Mouse (Mus musculus): Measurements from ENCODE around the gene Necab3. TPM values are rescaled to one million over a fixed set of nuclear protein-coding genes. Genes with fewer than 3 reads are reported as not detected.
A peak's percentile ranks its signal among the peaks of the same experiment; 100 is the strongest.

Gene Necab3
- polyA plus RNA-seq, 1 experiment from 2014 or later, result 5.1 TPM

DNA sequence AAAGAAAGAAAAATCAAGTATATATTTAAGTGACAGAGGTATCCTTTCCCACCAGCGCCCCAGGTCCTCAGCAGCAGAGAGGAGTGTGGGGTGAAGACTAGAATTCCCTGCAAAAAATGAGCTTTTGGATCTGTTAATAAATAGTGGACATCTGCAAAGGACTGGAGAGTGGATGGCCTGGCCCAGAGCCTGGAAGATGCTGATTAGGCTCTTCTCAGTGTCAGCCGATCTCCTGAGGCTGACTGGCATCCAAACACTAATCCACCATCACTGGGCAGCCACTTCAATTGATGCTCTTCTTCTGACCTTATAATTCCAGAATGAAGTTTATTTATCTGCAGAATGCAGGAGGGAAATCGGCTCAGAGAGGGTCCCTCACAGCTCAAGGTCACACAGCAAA, 14.3 kb upstream of the Necab3 start:
- DNase-seq (ENCODE audit: low spot score), result no peak

- DNase-seq (ENCODE audit: low spot score), result no peak
Measured at GRCm38 (mm10) chr2:154571976-154572375, 13.3 kb upstream of the Necab3 start.

DNA sequence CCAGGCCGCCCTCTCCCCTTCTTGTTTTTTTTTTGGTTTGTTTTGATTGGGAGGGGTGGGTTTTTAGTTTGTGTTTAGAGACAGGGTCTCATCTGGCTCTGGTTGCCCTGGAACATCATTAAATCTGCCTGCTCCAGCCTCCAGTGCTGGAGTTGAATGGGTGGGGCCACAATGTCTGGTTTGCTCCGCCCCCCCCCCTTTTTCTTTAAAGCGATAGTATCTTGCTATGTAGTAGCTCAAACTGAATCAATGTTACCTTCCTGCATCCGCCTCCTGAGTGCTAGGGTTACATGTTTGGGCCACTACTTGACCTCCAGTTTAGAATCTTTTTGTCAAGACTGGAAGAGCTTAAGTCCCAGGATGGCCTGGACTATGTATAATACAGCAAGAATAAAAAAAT, 12.6 kb upstream of the Necab3 start:
- no peak for DNase-seq (ENCODE audit: low spot score)

- DNase-seq (ENCODE audit: low spot score), result no peak
Measured at GRCm38 (mm10) chr2:154570666-154571065, 12.0 kb upstream of the Necab3 start.

DNA sequence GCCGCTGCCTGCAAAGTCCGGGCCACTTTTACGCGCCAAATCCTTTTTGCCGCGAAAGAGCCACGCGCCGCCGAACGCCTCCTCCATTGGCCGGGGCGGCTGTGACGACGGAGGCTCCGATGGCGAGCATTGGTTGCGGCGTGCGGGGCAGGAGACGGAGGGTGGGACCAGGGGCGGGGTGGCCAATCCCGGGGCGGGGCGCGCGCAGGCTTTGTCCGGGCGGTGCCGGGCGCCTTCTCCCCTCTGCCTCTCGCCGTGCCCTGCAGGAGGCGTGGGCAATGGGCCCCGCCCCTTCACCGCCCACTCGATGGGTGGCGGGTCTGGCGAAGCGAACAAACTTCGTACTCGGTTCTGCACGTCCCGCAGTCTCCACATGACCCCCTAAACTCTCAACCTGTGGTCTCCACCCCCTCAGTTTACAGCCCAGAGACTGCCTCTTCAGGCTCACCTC, 11.2 kb upstream of the Necab3 start, which contains the start of gene E2f1:
Gene E2f1, minus strand, starts transcription at position 57 of the 451 bp plus-strand sequence.
- DNase-seq (ENCODE audit: low spot score), result peak; percentile 96

DNA sequence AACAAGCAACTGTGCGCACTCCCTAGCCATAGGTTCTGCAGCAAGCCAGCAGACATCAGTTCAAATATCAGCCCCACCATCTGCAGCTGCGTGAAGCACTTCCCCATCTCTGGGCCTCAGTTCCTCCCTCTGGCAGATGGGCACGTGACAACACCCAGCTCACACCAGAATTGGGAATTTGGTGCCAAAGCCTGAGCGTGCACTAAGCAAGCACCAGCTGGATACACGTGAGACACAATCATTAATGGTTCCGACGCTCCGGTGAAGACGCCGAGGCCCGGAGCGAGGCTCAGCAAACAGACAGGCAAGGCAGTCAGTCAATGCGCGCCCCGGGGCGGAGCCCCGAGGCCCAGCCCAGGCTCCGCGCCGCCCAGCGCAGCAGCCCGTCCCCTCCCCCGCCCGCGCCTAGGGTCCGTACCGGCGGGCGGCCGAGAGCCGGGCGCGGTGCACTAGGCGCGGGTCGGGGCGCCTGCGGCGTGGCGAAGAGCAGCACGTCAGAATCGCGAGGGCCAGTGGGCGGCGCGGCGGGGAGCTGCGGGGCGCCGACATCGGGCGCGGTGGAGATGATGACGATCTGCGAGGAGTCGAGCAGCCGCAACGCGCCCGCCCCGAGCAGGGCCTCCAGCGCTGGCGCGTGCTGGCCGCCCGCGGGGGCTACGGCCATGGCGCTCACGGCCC, 10.5 kb upstream of the Necab3 start:
- DNase-seq (ENCODE audit: low spot score), result peak; percentile 63

DNA sequence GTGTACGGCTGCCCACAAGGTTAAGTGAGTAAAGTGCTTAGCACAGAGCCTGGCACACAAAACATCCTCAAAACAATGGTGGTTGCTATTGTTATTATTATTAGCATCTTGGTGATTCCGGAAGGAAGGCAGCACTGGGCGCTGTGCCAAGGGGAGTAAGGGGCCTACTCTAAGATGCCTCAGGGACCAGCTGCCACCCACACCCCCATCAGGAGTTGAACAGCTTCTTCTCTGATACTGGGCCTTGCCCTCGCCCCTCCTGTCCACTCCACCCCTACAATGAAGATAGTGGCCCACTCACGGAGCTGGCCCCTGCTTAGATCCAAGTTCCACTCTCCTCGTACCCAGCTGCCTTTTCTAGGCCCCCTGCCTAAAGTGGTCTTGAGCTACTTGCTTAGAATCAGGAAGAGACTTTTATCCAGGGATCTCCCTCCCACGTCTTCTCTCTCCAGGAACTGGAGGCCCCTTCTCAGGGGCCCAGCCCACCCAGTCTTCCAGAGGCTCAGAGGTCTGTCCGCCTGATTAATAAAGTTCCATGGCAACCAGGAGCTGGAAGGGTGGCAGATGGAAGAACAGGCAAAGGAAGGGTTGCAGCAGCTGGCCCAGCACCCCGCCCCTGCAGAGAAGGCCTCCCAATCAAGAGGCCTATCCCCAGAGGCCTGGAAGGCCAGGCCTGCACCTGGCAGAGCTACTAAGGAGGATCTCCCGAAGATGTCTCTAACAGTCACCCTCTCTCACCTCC, 9.8 kb upstream of the Necab3 start:
- no peak for DNase-seq (ENCODE audit: low spot score)

DNA sequence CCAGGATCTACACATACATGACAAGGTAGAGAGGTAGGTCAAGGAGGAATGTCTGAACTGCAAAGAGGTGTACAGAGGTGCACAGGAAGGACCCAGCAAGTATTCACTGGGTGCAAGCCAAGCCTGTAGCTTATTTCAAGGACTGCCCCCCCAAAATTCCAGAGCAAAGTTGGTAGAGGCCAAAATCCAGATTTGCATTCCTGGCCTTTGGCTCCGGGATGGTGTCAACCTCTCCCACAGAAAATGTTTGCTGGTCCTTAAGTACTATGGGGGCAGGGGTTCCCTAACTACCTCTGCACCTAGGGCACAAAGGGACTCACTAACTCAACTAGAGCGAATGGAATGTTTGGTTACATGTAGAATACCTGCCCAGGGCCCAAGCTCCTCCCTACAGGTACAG, 9.1 kb upstream of the Necab3 start:
- DNase-seq (ENCODE audit: low spot score), result no peak

GRCm38 (mm10) chr2:154566641-154567040, 8.0 kb upstream of the Necab3 start:
- no peak for DNase-seq (ENCODE audit: low spot score)

DNA sequence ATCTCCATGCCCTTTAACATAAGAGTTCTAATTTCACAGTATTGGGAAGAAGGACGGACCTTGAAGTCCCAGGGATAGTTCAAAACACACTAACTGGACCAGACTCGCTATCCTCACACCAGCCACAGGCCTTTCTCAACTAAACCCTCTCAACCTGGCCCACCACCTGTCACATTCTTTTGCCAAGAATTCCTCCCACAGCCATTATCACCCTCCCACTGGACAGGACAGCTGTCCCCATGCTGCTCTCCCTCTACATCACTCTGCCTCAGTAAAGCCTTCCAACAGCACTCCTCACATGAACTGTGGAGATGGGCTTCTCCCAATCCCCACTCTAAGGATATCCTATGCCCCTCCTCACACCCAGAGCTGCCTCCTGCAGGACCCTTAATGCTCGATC, 6.9 kb upstream of the Necab3 start:
- no peak for DNase-seq (ENCODE audit: low spot score)

GRCm38 (mm10) chr2:154563612-154564170, 5.0 kb upstream of the Necab3 start:
- no peak for DNase-seq (ENCODE audit: low spot score)

DNA sequence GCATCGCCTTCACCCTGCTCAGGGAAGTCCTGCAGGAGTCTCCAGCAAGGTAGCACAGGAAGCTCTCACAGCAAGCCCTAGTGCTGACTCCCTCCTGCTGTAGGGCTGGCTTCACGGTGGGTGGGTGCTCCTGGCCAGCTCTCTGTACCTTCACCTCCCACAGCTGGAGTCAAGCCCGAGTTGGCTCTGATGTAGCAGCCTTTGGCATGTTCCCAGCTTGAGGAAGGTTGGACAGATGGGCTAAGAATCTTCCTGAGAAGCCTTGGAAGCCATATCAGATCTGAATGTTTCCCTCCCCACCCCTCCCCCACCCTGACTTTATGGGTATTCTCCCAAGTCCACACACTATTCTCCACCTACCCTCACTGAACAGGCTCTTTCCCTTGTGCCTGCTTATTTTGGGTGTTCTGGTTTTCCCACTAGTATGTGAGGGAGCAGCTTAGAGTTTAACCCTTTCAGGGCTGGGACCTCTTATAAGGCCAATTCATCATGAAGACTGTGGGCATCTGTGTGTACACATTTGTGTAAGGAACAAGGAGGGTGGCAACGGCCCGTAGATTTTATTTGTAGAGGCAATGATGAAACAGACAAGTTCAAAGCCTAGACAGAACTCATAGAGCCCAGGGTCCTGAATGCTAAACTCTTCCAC, 1.4 kb downstream of the Necab3 start:
- DNase-seq (ENCODE audit: low spot score), result no peak

DNA sequence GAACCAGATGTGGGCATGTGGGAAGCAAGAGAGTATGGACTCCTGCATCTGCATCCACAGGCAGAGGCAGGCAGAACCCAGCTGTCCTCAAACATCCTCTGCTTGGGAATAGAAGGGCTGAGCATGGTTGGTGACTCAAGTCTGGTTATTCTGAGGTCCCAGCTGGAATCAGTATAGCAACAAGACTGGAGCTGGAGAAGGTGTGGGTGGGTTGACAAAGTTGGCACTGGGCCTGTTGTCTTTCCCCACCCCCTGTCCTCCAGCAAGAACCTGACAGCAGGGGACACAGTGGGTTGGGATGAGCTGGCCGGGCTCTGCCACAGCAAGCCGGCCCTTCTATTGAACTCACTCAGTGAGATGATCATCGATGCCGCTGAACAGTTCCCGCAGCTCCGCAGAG, 3.5 kb downstream of the Necab3 start:
- DNase-seq (ENCODE audit: low spot score), result no peak

DNA sequence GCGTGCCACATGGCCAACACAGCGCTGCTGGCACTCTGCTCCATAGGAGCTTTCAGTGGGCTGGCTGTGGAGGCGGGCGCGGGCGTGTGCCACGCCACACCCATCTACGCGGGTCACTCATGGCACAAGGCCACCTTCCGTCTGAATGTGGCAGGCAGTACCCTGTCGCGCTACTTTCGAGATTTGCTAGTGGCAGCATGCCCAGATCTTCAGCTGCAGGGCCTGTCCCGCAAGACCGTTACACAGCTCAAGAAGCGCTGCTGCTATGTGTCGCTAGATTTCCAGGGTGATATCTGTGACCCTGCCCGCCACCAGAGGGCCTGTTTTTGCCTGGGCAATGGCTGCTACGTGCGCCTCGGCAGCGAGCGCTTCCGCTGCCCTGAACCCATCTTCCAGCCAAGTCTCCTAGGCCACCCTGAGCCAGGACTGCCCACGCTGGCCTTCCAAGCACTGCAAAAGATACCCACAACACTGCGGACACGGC, 6.2 kb downstream of the Necab3 start:
- DNase-seq (ENCODE audit: low spot score), result peak; percentile 67

DNA sequence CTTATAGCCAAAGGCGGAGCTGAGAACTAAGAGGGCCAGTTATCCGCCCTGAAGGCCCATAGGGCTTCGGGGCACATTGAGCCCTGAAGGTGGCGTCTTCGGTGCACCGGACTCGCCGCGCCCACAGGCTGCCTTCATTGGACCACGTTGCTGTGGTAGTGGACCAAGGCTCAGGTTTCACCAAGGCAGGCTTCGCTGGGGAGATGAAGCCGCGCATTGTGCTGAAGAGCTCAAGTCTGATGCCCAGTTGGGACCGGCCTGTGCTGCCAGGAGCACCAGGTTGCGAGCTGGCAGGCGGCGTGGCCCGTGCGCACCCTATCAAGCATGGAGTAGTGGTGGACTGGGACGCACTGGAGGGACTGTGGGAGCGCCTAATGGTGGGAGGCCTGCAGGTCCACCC, 6.8 kb downstream of the Necab3 start:
- DNase-seq (ENCODE audit: low spot score), result no peak

DNA sequence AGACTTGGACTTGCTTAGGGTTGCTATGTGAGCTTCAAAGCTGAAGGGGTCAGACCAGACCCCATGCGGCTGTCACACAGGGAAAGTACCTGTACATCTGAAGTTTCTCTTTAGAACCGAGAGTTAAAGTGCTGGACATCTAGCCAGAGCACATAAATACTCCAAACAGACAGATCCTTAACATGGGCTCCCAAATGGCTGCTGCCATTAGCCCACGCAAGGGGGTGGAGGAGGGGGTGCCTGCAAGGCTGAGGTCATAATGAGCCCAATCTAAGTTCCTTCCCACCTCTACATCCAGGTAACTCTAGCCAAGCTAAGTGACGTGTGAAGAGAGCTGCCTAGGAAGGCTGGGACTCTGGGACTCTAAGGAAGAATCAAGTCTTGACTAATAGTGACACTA, 7.2 kb downstream of the Necab3 start, which contains the start of gene Actl10:
Gene Actl10, plus strand, starts transcription at position 301 of the 400 bp plus-strand sequence.
- DNase-seq (ENCODE audit: low spot score), result no peak

GRCm38 (mm10) chr2:154550937-154551336, 7.8 kb downstream of the Necab3 start:
- DNase-seq (ENCODE audit: low spot score), result no peak

DNA sequence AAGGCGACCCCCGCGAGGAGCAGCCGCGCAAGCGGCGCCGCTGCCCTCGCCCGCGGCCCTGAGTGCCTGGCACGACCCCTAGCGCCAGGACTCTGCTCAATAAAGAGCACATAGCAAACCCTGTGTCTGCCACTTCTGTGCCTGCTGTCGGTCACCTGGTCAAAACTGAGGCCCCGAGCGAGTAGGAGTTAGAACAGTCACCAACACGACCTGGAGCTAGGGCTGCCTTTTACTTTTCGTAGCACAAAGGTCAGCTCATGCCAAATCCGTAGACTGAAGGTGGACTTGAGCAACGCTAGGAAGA, 8.9 kb downstream of the Necab3 start:
- DNase-seq (ENCODE audit: low spot score), result no peak

GRCm38 (mm10) chr2:154549127-154549885, 9.4 kb downstream of the Necab3 start:
- peak; percentile 70 for DNase-seq (ENCODE audit: low spot score)

- no peak for DNase-seq (ENCODE audit: low spot score)
Measured at GRCm38 (mm10) chr2:154548688-154549087, 10.0 kb downstream of the Necab3 start.

DNA sequence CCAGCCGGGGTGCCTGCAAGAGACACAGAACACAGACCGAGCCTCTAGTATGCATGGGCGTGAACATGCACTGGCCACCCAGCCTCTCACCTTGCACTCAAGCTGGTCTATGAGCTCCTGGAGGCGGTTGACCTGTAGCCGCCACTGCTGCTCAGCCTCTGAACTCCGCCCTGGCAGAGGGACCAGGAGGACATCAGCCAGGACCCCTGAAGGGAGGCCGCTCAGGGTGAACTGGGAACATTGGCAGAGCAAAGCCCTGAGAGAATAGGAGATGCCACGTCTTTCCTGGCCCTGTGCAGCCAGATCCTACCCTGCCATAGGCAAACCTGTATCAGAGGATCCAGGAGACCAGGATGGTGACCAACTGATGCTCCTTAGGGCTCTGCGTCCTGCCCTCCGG, 12.0 kb downstream of the Necab3 start, which contains the start of gene 1700003F12Rik:
Gene 1700003F12Rik, plus strand, starts transcription at position 375 of the 400 bp plus-strand sequence.
- peak; percentile 1 for DNase-seq (ENCODE audit: low spot score)
